Mouse (Mus musculus): ENCODE results near the gene Smyd3.

Gene Smyd3

DNA sequence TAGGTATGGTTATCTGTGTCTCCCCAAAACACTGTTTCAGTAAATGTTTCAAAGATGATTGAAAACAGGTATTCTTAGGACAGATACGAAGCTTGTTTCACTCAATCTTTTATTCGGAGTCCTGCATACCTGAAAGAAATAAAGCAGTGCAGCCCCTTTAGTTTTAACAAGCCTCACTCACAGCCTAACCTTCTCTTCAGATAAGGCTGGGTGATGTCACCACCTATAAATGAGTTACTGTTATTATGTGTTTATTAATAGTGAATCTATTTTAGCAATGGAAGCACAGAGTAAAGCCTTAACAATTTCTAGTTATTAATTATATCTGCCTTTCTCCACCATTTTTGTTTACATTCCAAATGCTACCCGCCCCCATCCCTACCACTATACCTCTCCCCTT lies 228.1 kb downstream of the Smyd3 start:
- in situ Hi-C loops (cut with MseI, MboI): no loop called here

DNA sequence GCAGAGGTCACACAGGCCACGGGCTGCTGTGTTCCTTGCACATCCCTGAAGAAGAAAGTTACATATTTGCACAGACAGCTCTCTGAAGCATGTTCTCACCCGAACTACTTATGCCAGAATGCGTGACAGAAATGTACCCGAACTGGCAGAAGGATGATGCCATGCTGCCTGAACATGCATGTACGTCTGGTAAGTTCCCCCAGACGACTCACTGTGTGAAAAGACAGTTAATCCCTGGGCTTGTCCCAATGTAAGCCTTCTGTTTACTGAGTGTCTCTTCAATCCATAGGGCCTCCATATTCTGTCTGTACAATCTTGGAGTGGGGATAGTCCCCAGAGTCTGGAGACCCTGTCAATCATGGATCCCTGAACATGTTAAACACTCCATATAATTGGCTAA lies 231.1 kb downstream of the Smyd3 start:
- in situ Hi-C loops (cut with MseI, MboI): no loop called here

DNA sequence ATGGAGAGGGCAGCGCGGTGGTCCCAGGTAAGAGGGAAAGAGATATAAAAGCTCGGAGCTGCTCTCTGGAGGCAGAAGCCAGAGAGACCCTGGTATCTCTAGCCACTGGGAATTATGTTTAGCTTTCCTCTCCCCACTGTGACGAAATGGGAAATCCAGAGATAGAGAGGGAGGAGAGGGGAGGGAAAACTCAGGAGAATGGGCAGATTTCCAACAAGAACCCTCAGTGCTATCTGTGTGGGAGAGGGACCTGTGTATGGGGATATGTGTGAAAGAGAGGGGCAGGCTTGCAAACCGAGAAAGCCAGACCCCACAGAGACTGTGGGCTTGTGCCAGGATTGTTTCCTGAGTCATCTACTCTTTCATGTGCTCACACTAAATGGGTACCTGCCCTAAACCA lies 235.0 kb downstream of the Smyd3 start:
- in situ Hi-C loops (cut with MseI, MboI): no loop called here

DNA sequence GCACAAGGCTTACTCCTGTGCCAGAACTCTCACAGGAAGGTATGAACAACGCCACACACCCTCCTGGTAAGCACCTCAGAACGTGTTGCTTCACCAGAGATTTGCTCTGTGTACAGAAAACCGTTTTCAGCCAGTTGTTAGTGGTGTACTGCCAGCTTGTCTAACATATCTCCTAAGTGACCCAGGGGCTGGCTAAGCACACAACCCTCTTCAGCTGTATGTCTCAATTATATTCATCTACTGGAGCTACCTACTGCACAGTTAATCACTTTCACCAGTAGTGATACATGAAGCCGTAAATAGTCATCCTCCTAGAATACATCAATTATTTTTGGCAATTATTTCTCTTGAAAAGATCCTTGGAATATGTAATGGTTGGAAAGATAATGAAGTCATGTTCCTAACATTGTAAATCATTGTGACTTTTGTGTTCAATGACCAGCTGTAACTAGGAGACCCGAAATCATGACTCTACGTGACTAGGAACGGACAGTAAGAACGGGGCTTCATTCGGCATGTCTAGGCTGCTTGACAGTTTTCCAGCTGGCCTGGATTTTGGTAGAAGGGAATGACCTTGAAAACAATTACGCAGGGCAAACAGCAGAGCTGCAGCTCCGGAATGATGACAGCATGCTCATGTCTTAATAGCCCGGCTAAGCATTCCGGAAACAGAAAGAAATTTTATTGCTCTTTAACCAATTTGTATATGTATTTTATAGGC lies 236.3 kb downstream of the Smyd3 start:
- in situ Hi-C loops (cut with MseI, MboI): no loop called here

DNA sequence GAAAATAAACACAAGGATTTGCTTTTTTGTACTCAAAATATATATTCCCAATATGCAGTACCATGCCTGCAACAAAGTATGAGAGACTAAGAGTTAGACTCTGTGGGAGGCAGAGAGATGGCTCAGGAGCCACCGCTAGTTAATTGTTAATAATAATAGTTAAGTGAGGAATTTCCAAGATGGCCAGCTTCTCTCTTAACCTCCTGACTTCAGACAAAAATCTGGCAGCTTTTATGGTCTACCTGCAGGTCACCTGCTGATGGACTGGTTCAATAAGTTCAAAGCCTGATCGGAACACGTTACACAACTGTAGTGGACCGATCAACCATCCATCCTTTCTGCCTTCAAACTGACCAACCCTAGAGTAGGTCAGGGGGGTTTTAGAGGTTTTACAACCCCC lies 238.7 kb downstream of the Smyd3 start:
- in situ Hi-C loops (cut with MseI, MboI): no loop called here

DNA sequence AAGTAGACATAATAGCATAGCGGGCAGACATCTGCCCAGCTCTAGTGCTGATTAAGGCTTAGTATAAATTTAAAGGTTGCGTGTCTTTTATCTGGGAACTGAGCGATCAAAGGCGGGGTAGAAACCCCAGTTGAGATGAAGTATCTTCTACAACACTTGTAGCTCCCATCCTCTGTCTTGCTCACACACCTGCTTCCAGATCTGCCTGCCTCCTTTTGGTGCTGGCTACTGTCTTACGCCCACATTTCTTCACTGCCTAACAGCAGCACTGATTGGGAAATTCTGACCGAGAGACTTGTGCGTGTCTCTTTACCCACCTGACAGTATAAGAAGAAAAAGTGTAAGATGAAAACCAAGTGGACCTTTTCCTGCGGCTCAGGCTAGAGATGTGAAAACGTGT lies 240.5 kb downstream of the Smyd3 start:
- in situ Hi-C loops (cut with MseI, MboI): no loop called here

DNA sequence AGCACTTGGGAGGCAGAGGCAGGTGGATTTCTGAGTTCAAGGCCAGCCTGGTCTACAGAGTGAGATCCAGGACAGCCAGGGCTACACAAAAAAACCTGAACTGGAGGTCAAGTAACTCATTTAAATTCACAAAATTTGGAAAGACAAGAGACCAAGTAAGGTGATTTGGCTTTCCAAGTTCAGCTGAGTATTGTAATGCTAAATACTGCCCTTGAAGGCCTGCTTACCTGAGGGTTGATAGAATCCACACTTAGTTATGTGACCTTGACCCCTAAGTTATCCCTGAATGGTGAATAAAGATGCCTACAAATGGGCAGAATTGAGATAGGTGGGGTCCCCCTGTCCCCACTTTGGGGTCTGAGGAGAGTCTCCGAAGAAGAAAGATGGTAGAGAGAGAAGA lies 241.0 kb downstream of the Smyd3 start:
- in situ Hi-C loops (cut with MseI, MboI): no loop called here

DNA sequence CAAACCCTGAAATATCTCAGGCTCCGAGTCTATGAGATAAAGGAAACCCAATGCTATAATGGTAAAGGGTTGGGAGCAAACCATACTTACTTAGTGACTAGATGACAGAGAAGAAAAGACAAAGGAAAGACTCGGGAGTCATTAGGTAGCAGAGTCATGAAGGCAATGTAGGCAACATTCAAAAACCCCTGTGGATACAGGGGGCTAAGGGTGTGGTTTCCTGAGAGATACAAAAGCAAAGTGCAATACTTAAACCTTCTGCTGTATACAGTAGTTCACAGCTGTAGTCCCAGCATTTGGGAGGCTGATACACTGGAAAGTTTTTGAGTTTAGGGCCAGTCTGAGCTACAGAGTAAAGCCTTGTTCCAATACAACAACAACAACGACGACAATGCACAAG lies 244.9 kb downstream of the Smyd3 start:
- in situ Hi-C loops (cut with MseI, MboI): no loop called here

DNA sequence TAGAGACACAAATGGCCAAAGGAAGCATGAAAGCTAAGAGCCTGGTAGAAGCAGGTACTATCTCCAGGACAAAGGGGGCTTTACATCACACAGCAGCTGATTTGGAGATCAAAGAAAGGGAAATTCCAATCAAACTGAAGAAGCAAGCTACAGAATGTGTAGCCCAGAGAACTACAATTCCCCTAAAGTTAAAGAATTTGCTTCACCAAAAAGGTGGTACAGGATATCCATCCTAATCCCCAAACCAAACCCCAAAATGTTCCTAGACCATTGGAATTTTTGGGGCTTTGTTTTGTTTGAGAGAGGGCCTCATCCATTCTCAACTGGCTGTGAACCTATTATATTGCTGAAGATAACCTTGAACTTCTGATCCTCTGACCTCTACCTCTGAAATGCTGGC lies 245.5 kb downstream of the Smyd3 start:
- in situ Hi-C loops (cut with MseI, MboI): no loop called here

DNA sequence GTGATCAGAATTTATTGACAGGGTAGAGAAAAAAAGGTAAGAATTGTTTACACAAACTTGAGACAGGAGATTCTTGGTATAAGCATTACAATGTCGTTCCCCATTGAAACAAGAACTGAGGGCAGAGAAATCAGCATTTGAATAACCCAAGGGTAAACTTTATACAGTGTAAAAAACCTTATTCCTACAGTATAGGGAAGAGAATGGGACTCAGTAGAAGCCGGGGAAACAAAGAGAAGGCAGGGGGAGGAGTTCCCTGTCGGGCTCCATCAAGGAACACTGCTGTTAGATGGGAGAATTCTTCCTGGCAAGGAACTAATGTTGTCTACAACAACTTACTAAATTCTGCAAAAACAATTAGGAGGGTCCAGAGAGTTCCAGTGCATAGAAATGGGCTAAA lies 250.9 kb downstream of the Smyd3 start:
- in situ Hi-C loops (cut with MseI, MboI): no loop called here

DNA sequence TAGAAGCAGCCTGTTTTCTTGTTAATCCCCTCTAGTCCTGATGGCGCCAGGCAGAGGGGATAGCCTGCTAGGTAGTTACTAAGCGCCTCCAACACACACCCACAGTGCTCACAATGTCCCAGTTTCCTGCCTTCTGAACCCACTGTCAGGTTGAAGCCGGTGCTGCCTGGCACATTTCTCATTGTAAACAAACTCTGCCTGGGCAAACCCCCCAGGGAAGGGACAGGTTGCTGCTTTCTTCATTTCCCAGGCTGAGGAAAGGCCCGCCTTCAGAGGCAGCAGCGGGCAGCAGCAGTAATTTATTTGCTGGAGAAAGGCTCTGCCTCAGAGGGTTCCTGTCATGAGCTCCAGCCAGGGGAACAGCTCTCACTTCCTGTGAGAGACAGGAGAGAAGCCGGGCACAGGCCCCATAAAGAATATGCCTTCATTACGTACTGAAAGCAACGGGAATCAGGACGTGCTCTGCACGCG lies 256.3 kb downstream of the Smyd3 start:
- in situ Hi-C loops (cut with MseI, MboI): no loop called here

DNA sequence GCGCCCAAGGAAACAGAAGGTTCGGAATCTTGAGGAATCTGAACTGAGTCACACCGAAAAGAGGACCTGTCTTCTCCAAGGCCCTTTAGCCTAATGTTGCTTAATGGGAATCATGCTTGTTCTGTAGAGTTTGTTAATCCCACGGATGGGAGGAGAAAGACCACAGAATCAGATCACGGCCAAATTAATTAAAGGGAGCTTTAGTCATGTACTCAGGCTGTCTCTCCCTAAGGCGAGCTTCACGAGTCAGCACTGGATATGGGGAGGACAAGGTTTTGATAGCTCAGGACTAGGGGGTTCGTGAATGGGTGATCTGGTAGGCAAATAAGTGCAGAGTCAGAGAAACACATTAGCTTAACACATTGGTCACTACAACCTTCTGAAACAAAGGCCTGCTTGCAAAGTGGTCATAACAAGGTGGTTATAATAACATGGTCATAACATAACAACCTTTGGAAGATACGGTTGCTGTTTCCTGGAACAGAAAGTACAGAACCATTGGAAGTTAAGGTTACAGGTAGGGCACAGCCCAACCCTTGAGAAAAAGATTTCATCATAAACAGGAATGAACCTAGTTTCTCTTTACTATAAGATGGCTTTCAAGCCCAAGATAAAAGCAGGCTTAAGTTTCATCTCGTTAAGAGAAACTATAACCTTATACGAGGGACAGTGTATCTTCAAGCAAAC lies 261.9 kb downstream of the Smyd3 start:
- in situ Hi-C loops (cut with MseI, MboI): no loop called here

DNA sequence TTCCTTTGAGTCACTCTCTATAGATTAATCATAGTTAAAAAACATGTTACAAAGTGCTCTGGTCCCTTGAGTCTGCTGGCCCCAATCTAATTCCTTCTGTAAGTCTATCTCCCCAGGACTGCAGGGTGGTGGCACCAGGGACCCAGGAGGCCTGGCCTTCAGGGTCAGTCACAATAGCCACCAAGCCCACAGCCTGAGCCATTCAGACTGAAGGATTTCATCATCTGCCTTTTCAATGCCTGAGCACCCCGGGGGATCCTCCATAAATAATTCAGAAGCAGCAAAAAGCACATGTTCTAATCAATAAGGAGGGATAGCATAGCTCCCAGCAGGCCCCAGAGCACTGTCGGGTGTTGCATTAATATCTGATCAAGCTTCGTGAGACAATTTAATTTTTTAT lies 263.3 kb downstream of the Smyd3 start:
- in situ Hi-C loops (cut with MseI, MboI): no loop called here

DNA sequence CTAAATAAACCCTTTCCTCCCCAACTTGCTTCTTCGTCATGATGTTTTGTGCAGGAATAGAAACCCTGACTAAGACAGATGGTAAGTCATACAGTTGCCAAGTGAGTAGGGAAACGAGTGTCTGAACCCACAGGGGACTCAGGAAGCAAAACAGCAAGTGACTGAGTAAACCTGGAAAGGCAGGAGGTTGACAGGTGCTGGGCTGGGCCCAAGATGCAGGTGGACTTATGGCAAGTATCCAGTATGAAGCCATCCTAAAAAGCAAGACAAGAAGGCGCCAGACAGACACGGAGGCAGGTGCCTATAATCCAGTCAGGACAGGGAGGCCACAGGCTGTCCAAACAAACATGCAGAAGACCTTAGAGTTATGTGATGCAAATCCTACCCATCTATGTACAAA lies 265.2 kb downstream of the Smyd3 start:
- in situ Hi-C loops (cut with MseI, MboI): no loop called here

DNA sequence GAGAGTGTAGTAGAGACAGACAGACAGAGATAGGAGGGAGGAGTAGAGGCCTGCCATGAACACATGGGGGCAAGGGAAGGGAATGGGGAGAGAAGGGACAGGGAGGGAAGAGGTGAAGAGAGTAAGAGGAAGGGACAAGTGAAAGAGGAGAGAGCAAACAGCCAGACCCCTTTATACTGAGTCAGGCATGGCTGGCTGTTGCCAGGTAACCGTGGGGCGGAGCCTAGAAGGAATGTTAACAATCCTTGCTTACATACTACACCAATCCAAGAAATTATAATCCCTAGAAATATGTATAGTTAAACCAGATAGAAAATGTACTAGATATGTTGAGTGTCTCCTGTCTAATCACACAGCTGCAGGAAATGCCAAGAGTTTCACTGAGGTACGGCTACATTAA lies 267.5 kb downstream of the Smyd3 start:
- in situ Hi-C loops (cut with MseI, MboI): no loop called here

DNA sequence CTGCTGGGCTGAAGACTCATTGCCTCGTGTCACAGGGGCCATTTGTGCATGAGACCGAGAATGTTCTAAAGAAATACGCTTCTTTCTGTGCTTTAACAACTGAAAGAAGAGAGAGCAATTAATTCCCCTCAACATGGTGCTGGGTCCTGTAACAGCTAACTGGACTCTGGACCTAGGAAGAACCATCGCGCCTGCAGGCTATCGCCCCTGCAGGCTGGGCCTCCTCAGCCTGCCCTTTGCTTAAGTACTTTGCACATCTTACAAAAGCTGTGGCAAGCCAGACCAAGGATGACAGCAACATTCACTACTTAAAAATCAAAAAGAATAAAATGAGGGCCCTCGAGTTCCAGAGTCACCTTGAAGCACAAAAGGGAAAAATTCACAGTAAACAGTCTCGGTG lies 274.3 kb downstream of the Smyd3 start:
- in situ Hi-C loops (cut with MseI, MboI): no loop called here

DNA sequence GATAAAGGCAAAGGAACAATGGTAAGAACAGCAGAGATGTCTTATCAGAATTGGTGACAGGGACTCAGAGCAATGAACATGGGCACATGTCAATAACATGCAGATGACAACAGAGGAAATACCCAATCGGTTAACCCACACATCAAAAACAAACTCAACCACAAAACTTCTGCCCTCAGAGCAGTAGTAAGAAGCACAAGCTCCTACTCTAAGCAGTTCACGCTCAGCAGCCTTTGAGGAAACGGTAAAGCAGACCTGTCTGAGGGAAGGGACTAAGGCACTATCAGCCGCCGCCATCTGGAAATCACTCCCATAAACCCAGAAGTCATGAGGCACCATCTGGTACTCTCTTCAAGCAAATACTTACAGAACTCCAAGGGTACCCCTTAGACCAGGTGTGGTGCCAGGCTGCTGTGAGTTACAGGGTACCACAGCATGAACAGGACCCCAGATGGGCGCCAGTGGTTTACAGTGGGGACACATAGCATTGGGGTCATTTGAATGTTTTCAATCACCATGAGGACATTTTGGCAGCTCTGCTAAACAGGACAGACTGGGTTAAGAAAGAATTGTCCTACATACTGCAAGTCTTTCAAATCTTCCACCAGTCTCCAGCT lies 277.1 kb downstream of the Smyd3 start:
- in situ Hi-C loops (cut with MseI, MboI): no loop called here

DNA sequence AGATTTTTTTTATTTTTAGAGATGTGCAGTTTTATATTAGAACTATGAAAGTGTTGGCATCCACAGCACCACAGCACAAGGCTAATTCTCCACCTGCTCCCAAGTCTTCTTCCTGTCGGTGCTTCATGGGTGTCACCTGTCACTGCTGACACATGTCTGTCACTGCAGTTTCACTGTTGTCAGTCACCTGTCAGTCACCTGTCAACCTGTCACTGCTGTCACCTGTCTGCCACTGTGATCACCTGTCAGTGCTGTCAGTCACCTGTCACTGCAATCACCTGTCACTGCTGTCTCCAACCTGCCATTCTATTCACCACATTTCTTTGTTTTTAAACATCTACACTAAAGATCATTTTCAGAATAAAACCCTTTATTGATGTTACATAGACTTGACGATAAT lies 279.2 kb downstream of the Smyd3 start:
- in situ Hi-C loops (cut with MseI, MboI): no loop called here

DNA sequence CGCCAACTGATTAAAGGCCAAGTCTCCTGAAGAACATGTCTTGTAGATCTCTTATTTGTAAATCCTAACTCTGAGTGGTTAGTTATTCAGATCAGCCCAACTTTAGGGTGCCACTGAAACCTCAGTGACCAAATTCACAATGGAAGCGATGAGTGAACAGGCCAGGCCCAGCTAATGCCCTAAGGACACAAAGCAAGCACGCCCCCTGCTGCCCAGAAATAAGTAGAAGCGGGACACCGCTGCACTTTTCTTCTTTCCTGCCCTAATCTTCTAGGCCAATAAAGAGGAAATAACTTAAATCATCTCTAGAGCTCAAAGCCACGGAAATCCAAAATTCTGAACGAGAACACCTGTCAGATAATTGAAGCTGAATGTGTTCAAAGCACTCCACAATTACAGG lies 279.9 kb downstream of the Smyd3 start:
- in situ Hi-C loops (cut with MseI, MboI): no loop called here

DNA sequence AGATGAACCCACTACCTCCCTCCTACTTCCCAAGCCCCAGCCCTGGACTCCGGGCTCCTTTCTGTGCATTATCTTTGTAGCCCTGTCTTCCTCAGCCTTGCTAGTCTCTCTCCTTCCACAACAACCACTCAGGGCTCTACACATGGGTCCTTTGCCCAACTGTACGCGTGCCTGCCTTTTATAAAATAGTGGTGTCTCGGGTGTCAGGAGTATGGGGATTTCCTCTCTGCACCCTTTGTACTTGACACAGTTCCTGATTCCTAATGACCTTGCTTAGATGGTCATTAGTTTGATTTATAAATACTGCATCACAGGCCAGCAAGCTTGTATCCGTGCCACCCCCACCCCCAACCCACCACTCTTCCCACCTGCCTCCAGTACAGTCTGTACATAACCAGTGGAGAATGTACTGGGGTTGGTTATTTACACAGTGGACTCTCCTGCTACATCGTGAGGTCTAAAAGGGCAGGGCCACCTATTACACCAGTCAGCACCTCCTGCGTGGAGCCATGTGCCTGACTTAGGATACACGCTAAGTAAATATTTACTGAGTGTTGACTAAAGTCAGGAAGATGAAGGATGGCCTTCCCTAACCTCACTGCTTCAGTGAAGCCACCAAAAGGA lies 281.5 kb downstream of the Smyd3 start:
- in situ Hi-C loops (cut with MseI, MboI): no loop called here

DNA sequence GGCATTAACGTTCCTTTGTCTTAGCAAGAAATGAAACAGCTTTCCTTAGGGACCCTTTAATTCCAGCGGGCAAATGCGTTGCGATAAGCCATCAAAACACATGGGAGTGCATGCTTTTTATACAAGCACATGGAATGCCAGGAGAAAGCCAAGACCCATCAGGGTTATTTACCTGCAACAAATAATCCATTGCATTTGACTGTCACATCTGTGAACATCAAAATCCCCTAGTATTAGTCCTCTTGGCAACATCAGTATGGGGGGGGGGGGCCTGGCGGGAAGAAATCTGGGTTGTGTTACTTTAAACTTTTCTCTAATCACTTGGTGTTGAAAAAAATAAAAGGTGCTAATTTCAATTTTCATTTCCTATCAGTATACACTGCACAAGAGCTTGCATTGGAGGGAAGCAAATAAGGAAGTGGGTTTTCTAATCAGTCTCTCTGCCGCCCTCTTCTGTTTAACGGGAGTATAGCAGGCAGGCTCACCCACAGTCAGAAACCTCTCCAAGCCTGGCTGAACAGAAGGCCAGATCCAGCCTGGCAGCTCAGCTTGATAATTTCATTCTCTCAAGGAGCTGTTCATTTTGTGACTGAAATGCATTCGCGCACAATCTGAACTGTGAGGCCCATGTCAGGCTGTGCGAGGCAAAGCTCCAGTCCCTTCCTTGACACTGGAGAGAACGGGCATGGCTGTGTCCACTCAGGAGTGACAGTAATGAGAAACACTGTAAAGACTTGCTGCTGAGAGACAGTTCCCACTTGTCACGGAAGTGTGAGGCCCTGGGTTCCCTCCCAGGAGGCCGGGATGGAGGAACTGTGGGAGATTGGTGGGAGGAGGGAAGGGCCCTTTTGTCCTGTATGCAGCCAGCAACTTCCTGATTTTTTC lies 285.8 kb downstream of the Smyd3 start:
- in situ Hi-C loops (cut with MseI, MboI): no loop called here

DNA sequence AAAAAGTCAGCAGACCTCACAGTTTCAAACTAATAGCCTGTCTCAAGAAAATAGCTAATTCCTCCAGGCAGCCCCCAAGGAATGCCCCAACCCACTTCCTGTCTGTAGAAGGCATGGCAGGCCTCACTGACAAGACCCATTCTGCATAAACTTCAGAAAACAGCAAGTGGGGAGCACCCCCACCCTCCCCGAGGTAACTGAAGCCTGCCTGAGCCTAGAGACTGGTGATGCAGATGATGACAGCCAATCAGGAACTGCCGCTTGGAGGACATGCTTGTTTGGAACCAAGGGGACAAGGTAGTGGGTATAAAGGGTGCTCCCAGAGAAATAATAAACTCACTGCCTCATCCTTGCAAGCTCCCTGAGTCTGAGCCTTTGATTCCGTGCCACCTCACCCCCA lies 288.3 kb downstream of the Smyd3 start:
- in situ Hi-C loops (cut with MseI, MboI): no loop called here
